Mouse (Mus musculus): ENCODE measurements around the gene Usp46.
"Not testable (repeated sequence)": the region's sequence is repeated elsewhere in the genome, so short reads cannot be mapped to it uniquely, and the experiment has no call there.

Usp46 gene

GRCm38 (mm10) chr5:74028691-74029479 is 39.3 kb downstream of the Usp46 start:
- in situ Hi-C loops (cut with MboI, MseI): loop anchor here in 1 of 2 experiments (5.0 to 10.0 kb wide), 2 partner anchors 98 to 574 kb away; no protein-coding TSS in a partner anchor

DNA sequence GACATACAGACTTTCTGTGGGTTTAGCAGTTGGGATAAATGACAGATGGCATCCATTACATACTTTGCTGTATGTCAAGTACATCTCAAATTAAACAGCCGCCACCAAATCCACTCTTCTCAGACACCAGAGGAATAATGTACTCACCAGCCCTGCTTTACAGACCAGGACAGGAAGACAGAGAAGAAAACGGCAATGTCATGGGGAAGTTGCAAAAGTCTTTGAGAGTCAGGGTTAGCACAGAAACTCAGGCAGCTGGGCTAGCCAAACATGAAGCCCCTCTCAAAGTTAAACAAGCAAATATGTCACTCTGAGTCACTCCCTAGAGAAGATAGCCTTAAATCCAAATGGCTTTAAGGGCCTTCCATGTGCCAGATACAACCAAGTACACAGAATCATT is 40.0 kb downstream of the Usp46 start:
- in situ Hi-C loops (cut with MboI, MseI): loop anchor here in 1 of 2 experiments (5.0 to 10.0 kb wide), 2 partner anchors 99 to 573 kb away; no protein-coding TSS in a partner anchor

GRCm38 (mm10) chr5:74020506-74020905 is 47.7 kb downstream of the Usp46 start:
- in situ Hi-C loops (cut with MboI, MseI): loop anchor here in 1 of 2 experiments (10.0 kb wide), 1 partner anchor 566 kb away; no protein-coding TSS in a partner anchor

- in situ Hi-C loops (cut with MboI, MseI): no loop called here
Observed at GRCm38 (mm10) chr5:74018870-74019565, 49.2 kb downstream of the Usp46 start.

DNA sequence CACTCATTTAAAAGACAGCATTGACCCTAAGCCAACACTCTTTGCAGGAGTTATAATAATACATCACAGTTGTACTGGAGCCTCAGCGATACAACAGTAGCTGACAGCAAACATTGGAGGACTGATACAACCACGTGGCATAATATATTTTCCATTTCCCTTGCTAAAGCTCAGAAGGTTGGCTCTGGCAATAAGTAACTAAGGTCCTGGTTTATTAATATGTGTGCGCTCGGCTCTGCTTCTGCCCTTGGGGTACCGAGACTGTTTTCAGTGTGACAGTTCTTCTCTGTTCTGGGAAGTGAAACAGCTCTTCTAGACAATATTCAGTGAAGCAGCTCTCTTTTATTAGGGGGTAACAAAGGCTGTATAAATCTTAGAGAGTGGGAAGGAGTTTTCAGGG is 50.7 kb downstream of the Usp46 start:
- in situ Hi-C loops (cut with MboI, MseI): no loop called here

- in situ Hi-C loops (cut with MboI, MseI): no loop called here
Observed at GRCm38 (mm10) chr5:74011629-74012028, 56.6 kb downstream of the Usp46 start.

- in situ Hi-C loops (cut with MboI, MseI): no loop called here
Observed at GRCm38 (mm10) chr5:74007492-74008070, 60.6 kb downstream of the Usp46 start.

GRCm38 (mm10) chr5:74005936-74006335 is 62.3 kb downstream of the Usp46 start:
- in situ Hi-C loops (cut with MboI, MseI): no loop called here

DNA sequence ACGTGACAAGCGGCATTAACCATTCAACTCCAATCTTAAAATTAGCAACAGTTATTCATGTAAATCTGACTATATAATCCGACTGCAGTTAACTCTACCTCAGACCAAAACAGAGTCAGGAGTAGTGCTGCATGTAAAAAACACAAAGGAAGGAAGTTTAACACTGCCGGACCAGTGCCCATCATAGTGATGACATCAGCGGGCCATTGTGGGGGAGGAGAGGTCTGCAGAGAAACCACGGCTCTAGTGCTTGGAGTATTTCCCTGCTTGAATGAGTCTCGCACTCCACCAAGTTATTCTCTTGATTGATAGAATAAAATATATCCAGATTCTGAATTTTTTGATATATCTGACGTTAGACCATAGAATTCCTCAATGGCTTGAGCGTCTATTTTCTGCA is 66.5 kb downstream of the Usp46 start:
- in situ Hi-C loops (cut with MboI, MseI): no loop called here

- in situ Hi-C loops (cut with MboI, MseI): loop anchor here (5.0 to 10.0 kb wide), 3 partner anchors 276 to 1706 kb away; no protein-coding TSS in a partner anchor
Observed at GRCm38 (mm10) chr5:73998966-73999365, 69.3 kb downstream of the Usp46 start.

- in situ Hi-C loops (cut with MboI, MseI): loop anchor here (5.0 to 10.0 kb wide), 3 partner anchors 280 to 1710 kb away; no protein-coding TSS in a partner anchor
Observed at GRCm38 (mm10) chr5:73994850-73995249, 73.4 kb downstream of the Usp46 start.

GRCm38 (mm10) chr5:73993538-73993937 is 74.7 kb downstream of the Usp46 start:
- in situ Hi-C loops (cut with MboI, MseI): loop anchor here in 1 of 2 experiments (10.0 kb wide), 2 partner anchors 281 to 1711 kb away; no protein-coding TSS in a partner anchor

DNA sequence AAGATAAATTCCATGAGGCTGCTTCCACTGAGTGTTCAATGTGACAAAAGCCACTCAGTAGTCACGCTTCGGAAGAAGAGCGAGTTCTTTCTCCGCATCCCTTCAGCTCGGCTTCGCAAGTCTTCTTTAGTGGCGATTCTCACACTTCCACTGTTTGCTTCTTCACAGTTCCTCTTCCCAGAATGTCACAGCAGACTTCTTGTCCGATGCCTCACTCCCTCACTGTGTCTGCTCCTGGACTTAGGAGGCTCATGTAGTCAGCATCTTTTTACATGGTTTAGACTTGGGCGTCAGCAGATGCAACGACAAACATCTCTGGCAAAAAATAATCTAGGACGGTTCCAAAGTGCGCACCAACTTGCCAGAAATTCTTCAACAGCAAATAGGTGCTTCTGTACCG is 75.9 kb downstream of the Usp46 start:
- in situ Hi-C loops (cut with MboI, MseI): loop anchor here in 1 of 2 experiments (10.0 kb wide), 2 partner anchors 282 to 1712 kb away; no protein-coding TSS in a partner anchor

GRCm38 (mm10) chr5:73989532-73989931 is 78.7 kb downstream of the Usp46 start:
- in situ Hi-C loops (cut with MboI, MseI): no loop called here

GRCm38 (mm10) chr5:73987777-73988560 is 80.3 kb downstream of the Usp46 start:
- in situ Hi-C loops (cut with MboI, MseI): no loop called here

GRCm38 (mm10) chr5:73977426-73977825 is 90.8 kb downstream of the Usp46 start:
- in situ Hi-C loops (cut with MboI, MseI): no loop called here

DNA sequence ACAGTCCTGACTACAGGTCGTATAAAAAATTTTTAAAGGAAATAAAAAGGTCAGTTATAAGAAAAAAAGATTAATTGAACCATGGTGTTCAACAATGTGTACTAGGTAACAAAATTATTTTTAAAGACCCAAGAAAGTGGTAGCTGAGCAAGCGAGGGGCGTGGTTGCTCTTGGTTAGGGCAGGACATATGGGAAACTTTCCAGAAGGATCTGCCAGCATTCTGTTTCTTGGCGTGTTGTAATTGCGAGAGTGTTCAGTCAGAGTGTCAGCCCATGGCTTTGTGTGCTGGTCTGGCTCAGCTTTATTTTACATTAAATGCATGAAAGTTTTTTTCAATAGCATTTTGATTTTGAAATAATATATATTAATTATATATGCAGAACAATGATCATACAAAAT is 96.5 kb downstream of the Usp46 start:
- in situ Hi-C loops (cut with MboI, MseI): no loop called here

DNA sequence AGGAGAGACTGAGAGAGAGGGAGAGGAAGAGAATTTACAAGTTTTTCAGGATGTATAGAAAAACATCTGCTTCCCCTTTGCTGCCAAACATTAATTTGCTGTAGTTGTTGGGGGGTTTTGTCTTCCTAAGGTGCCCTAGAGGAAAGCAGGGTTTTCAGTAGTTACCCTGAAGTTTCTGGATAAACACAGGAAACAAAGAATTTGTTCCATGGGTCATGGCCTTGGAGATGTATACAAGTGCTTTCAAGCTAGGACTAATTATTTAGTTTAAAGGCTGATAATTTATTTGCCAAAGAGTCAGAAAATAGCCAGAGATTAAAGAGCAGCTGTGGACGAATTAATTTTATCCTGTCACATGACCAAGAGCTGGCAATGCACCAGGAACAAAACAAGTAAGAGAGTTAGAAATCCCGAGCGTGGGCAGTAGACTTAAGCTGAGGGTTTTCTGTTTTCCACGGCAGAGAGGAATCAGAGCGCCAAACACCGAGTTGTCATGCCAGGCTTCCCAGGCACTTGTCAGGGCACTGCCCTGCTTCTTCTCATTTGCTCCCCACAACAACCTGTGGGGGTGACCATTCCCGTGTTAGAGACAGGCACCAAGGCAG is 98.1 kb downstream of the Usp46 start:
- in situ Hi-C loops (cut with MboI, MseI): no loop called here

DNA sequence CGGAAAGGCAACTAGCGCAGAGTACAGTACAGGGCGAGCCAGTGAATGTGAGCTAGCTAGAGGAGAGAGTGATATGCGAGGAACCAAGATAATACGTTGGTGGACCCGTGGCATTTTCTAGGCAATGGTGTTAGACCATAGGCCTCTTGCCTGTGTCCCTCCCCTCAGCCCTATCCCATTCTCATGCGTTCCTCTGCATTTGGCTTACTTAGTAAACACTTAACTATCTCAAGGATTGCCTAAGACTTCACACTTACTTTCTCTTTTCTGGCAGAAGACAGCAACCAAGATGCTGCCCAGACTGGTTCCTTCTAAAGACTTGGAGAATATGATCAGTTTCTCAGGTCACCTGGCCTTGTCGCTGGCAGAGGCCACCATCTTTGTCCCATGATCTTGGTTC is 98.9 kb downstream of the Usp46 start:
- in situ Hi-C loops (cut with MboI, MseI): no loop called here

DNA sequence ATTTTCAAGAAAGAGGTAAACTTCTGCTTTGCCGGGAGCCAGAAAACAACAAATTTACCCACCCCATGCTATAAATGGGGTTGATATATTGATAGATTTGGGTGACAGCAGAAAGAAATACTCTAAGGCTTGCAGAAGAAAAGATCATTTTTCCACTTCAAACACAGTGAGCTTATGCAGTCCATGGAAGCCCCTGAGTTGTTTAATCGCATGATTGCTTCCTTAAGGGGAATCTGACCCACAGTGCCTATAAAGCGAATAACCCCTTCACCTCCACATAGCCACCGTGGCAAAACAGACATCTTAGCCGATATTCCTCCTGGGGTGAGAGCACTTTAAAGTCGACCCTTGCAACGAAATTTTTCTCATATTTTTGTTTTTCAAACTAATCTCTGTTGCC is 108.5 kb downstream of the Usp46 start:
- in situ Hi-C loops (cut with MboI, MseI): no loop called here

DNA sequence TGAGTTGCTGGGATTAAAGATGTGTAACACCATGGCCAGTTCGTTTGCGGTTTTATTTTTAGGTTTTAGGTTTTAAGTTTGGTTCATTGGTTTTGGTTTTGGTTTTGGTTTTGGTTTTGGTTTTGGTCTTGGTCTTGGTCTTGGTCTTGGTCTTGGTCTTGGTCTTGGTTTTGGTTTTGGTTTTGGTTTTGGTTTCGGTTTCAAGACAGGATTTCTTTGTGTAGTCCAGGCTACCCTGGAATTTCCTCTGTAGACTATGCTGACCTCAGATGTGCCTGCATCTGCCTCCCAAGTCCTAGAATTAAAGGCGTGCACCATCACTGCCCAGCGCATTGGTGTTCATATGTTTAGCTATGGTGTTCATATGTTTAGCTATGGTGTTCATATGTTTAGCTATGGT is 109.6 kb downstream of the Usp46 start:
- in situ Hi-C loops (cut with MboI, MseI): not testable (repeated sequence)

Data from T-helper 17 cell (primary cell).